Mouse (Mus musculus) heart, embryonic 10.5 days (tissue): Measurements from ENCODE around the gene Cdkn1c. TPM values are rescaled to one million over a fixed set of nuclear protein-coding genes. Genes with fewer than 3 reads are reported as not detected.

Experiments
- DNase-seq: peaks from one replicate; pipeline ENCODE4 v3.0.0-alpha.2; 2017; ENCODE audit warnings: low spot score
- H3K27ac ChIP-seq: fragments of 300-500 bp; sonication (generic); 2 replicates; pipeline ENCODE4 v1.5.1; 2016; ENCODE audit warnings: mild to moderate bottlenecking
- H3K27me3 ChIP-seq: fragments of 300-500 bp; sonication (generic); 2 replicates; pipeline ENCODE4 v1.6.1; 2016; ENCODE audit warnings: mild to moderate bottlenecking; ENCODE audit not compliant: poor library complexity, insufficient read depth, severe bottlenecking
- H3K36me3 ChIP-seq: fragments of 300-500 bp; sonication (generic); 2 replicates; pipeline ENCODE4 v1.6.1; 2016; ENCODE audit warnings: mild to moderate bottlenecking, moderate library complexity
- H3K4me1 ChIP-seq: fragments of 300-500 bp; sonication (generic); 2 replicates; pipeline ENCODE4 v1.6.1; 2016; ENCODE audit warnings: mild to moderate bottlenecking
- H3K4me3 ChIP-seq: fragments of 300-500 bp; sonication (generic); 2 replicates; pipeline ENCODE4 v1.5.1; 2016; ENCODE audit warnings: mild to moderate bottlenecking, moderate library complexity
- H3K9me3 ChIP-seq: fragments of 300-500 bp; sonication (generic); 2 replicates; pipeline ENCODE4 v1.6.1; 2016; ENCODE audit warnings: mild to moderate bottlenecking, moderate library complexity
- WGBS: fragments of 180-500 bp; shearing (Covaris S2); methylation state at CpG from one replicate; pipeline ENCODE4 v1.1.7; 2016; 5-methylcytosine and 5-hydroxymethylcytosine counted together
- polyA plus RNA-seq: library from polyadenylated mRNA; unstranded; fragments of >200 nt; fragmentation: Nextera tagmentation; extraction: Ambion mirVana; gene quantifications from 2 replicates; pipeline ENCODE4 v1.2.1, GENCODE M21; 2016

Gene Cdkn1c
- polyA plus RNA-seq, 1 experiment from 2014 or later: 1,694 TPM

GRCm38 (mm10) chr7:143444955-143445648 is 15.7 kb downstream of the Cdkn1c start:
- Histone ChIP-seq H3K36me3 (no peaks in the 10 kb centered on the region), H3K27me3 (peaks cover 80% of the 10 kb centered on the region), H3K9me3 (no peaks in the 10 kb centered on the region), H3K4me3 (peak overlapping the region; percentile 60), H3K4me1 (peaks cover 19% of the 10 kb centered on the region), H3K27ac (peak overlapping the region; percentile 86)
- WGBS: 4% methylated on average over 55 of the region's 55 CpGs
- DNase-seq: no peak

- no peaks in the 10 kb centered on the region for H3K9me3 ChIP-seq
- H3K4me3 ChIP-seq: 0 out of 2 replicates have a peak overlapping the region, but pooled peaks have one; percentile 60
- 35% methylated on average over 8 of the region's 8 CpGs for WGBS
- no peak overlapping the region for H3K27ac ChIP-seq
- H3K4me1 ChIP-seq: peaks cover 20% of the 10 kb centered on the region
- H3K36me3 ChIP-seq: no peaks in the 10 kb centered on the region
- peaks cover 84% of the 10 kb centered on the region for H3K27me3 ChIP-seq
- DNase-seq: no peak
These were observed 16.3 kb downstream of the Cdkn1c start for GRCm38 (mm10) chr7:143444580-143444954.

GRCm38 (mm10) chr7:143438965-143439364 is 21.9 kb downstream of the Cdkn1c start:
- Histone ChIP-seq H3K27ac (peak overlapping the region; percentile 22; the same call in 1 of the 2 replicates), H3K4me1 (peaks cover 31% of the 10 kb centered on the region), H3K9me3 (no peaks in the 10 kb centered on the region), H3K4me3 (peak overlapping the region; percentile 73), H3K36me3 (no peaks in the 10 kb centered on the region), H3K27me3 (peaks cover 93% of the 10 kb centered on the region)
- 54% methylated on average over 1 of the region's 1 CpGs for WGBS
- no peak for DNase-seq

GRCm38 (mm10) chr7:143437894-143438581 is 22.8 kb downstream of the Cdkn1c start:
- DNase-seq: no peak
- Histone ChIP-seq H3K4me3 (peak overlapping the region; percentile 73), H3K27ac (peak overlapping the region; percentile 96), H3K4me1 (peaks cover 36% of the 10 kb centered on the region), H3K9me3 (no peaks in the 10 kb centered on the region), H3K27me3 (peaks cover 93% of the 10 kb centered on the region), H3K36me3 (no peaks in the 10 kb centered on the region)
- WGBS: 2% methylated on average over 61 of the region's 63 CpGs

- Histone ChIP-seq H3K27me3 (peaks cover 92% of the 10 kb centered on the region), H3K9me3 (no peaks in the 10 kb centered on the region), H3K4me1 (peaks cover 37% of the 10 kb centered on the region), H3K4me3 (peak overlapping the region; percentile 73), H3K27ac (peak overlapping the region; percentile 96), H3K36me3 (no peaks in the 10 kb centered on the region)
- 12% methylated on average over 18 of the region's 18 CpGs for WGBS
- DNase-seq: no peak
These were observed 23.5 kb downstream of the Cdkn1c start for GRCm38 (mm10) chr7:143437231-143437893.

GRCm38 (mm10) chr7:143433331-143433730 is 27.5 kb downstream of the Cdkn1c start:
- 74% methylated on average over 7 of the region's 7 CpGs for WGBS
- H3K4me3 ChIP-seq: no peak overlapping the region
- no peaks in the 10 kb centered on the region for H3K36me3 ChIP-seq
- H3K4me1 ChIP-seq: peaks cover 30% of the 10 kb centered on the region
- no peaks in the 10 kb centered on the region for H3K9me3 ChIP-seq
- H3K27ac ChIP-seq: 0 out of 2 replicates have a peak overlapping the region, but pooled peaks have one; percentile 10
- H3K27me3 ChIP-seq: peaks cover 74% of the 10 kb centered on the region
- no peak for DNase-seq

GRCm38 (mm10) chr7:143432631-143433030 is 28.2 kb downstream of the Cdkn1c start:
- Histone ChIP-seq H3K9me3 (no peaks in the 10 kb centered on the region), H3K27ac (0 out of 2 replicates have a peak overlapping the region, but pooled peaks have one; percentile 53), H3K4me3 (no peak overlapping the region), H3K4me1 (peaks cover 29% of the 10 kb centered on the region), H3K36me3 (no peaks in the 10 kb centered on the region), H3K27me3 (peaks cover 69% of the 10 kb centered on the region)
- 71% methylated on average over 1 of the region's 1 CpGs for WGBS
- DNase-seq: no peak

- no peaks in the 10 kb centered on the region for H3K9me3 ChIP-seq
- peaks cover 44% of the 10 kb centered on the region for H3K27me3 ChIP-seq
- H3K4me1 ChIP-seq: peaks cover 19% of the 10 kb centered on the region
- peak overlapping the region; percentile 19; the same call in 1 of the 2 replicates for H3K27ac ChIP-seq
- DNase-seq: no peak
- no peak overlapping the region for H3K4me3 ChIP-seq
- WGBS: 76% methylated on average over 2 of the region's 2 CpGs
- H3K36me3 ChIP-seq: no peaks in the 10 kb centered on the region
These were observed 31.9 kb downstream of the Cdkn1c start for GRCm38 (mm10) chr7:143428814-143429499.

GRCm38 (mm10) chr7:143428142-143428813 is 32.6 kb downstream of the Cdkn1c start:
- no peaks in the 10 kb centered on the region for H3K9me3 ChIP-seq
- no peak overlapping the region for H3K4me3 ChIP-seq
- H3K36me3 ChIP-seq: no peaks in the 10 kb centered on the region
- H3K27me3 ChIP-seq: peaks cover 42% of the 10 kb centered on the region
- peaks cover 16% of the 10 kb centered on the region for H3K4me1 ChIP-seq
- WGBS: 71% methylated on average over 23 of the region's 23 CpGs
- H3K27ac ChIP-seq: peak overlapping the region; percentile 19; the same call in 1 of the 2 replicates
- DNase-seq: no peak

- Histone ChIP-seq H3K27ac (no peak overlapping the region), H3K4me3 (no peak overlapping the region), H3K4me1 (peaks cover 26% of the 10 kb centered on the region; the same call in 1 of the 2 replicates), H3K9me3 (no peaks in the 10 kb centered on the region), H3K36me3 (no peaks in the 10 kb centered on the region), H3K27me3 (0 out of 2 replicates have a peak, but pooled peaks cover 12% of the 10 kb centered on the region)
- WGBS: 81% methylated on average over 4 of the region's 4 CpGs
- no peak for DNase-seq
These were observed 41.2 kb downstream of the Cdkn1c start for GRCm38 (mm10) chr7:143419585-143420160.

GRCm38 (mm10) chr7:143417875-143418274 is 43.0 kb downstream of the Cdkn1c start:
- 0 out of 2 replicates have a peak, but pooled peaks cover 3% of the 10 kb centered on the region for H3K27me3 ChIP-seq
- H3K4me1 ChIP-seq: peaks cover 38% of the 10 kb centered on the region
- no peaks in the 10 kb centered on the region for H3K9me3 ChIP-seq
- 69% methylated on average over 5 of the region's 5 CpGs for WGBS
- H3K4me3 ChIP-seq: no peak overlapping the region
- no peaks in the 10 kb centered on the region for H3K36me3 ChIP-seq
- H3K27ac ChIP-seq: peak overlapping the region; percentile 2; the same call in 1 of the 2 replicates
- no peak for DNase-seq

GRCm38 (mm10) chr7:143416406-143416805 is 44.4 kb downstream of the Cdkn1c start:
- 78% methylated on average over 12 of the region's 12 CpGs for WGBS
- DNase-seq: no peak
- Histone ChIP-seq H3K4me3 (no peak overlapping the region), H3K36me3 (no peaks in the 10 kb centered on the region), H3K27ac (no peak overlapping the region), H3K9me3 (no peaks in the 10 kb centered on the region), H3K27me3 (no peaks in the 10 kb centered on the region), H3K4me1 (peaks cover 45% of the 10 kb centered on the region)
